Comparison of ENCODE assay signal across 8 mouse cellular contexts in genomic region chr10:81465265-81465645, GRCm38 (mm10). TPM values are rescaled to one million over a fixed set of nuclear protein-coding genes. Genes with fewer than 3 reads are reported as not detected.
DNase-seq lines count a peak whose midpoint lies in the region; ATAC-seq and TF ChIP-seq lines count a peak whose summit lies in the region.

No protein-coding gene starts in this region.

- H3K27me3 ChIP-seq in kidney, embryonic 15.5 days: peaks cover 91% of the 10 kb centered on the region
- H3K27me3 ChIP-seq in kidney, adult 2 months (replicated peaks; ENCODE audit: control insufficient read depth, insufficient read depth, low read length): no peaks in the 10 kb centered on the region
- H3K27me3 ChIP-seq in stomach, embryonic 15.5 days (replicated peaks): peaks cover 78% of the 10 kb centered on the region

- peak; percentile 24 for ATAC-seq in kidney, embryonic 15.5 days (replicated peaks; ENCODE audit: low FRiP score)
- peak; percentile 75 for ATAC-seq in stomach, embryonic 15.5 days (ENCODE audit: insufficient read depth, low FRiP score, low read depth)

- peak overlapping the region; percentile 74 for H3K4me2 ChIP-seq in kidney, embryonic 15.5 days
- H3K4me2 ChIP-seq in stomach, embryonic 15.5 days: peak overlapping the region; percentile 53; the same call in 1 of the 2 replicates

- peaks cover 27% of the 10 kb centered on the region for H3K4me1 ChIP-seq in kidney, embryonic 15.5 days
- H3K4me1 ChIP-seq in kidney, adult 2 months (ENCODE audit: control insufficient read depth, insufficient read depth, low read length): no peaks in the 10 kb centered on the region
- H3K4me1 ChIP-seq in stomach, embryonic 15.5 days: peaks cover 16% of the 10 kb centered on the region; the same call in 1 of the 2 replicates

- no peak for TF ChIP-seq POLR2A in kidney, adult 2 months (IDR thresholded peaks at IDR 0.05; ENCODE audit: low read depth, low read length)

- 8% methylated on average over 5 of the region's 5 CpGs for WGBS in kidney, embryonic 15.5 days
- WGBS in kidney, adult 2 months: 8% methylated on average over 5 of the region's 5 CpGs
- WGBS in stomach, embryonic 15.5 days: 5% methylated on average over 5 of the region's 5 CpGs

- peak overlapping the region; percentile 44; the same call in 1 of the 2 replicates for H3K4me3 ChIP-seq in kidney, embryonic 15.5 days (replicated peaks)
- H3K4me3 ChIP-seq in kidney, adult 2 months (ENCODE audit: insufficient read depth, low read depth, low read length): no peak overlapping the region
- peak overlapping the region; percentile 33; the same call in 1 of the 2 replicates for H3K4me3 ChIP-seq in stomach, embryonic 15.5 days (replicated peaks)

- no peak for DNase-seq in kidney, adult 2 months
- peak; percentile 81 for DNase-seq in 416B (ENCODE audit: low read depth)
- peak; percentile 94 for DNase-seq in WW6 (ENCODE audit: low read depth, low spot score)
- peak; percentile 50 for DNase-seq in liver
- DNase-seq in layer of hippocampus, adult 8-10 months (ENCODE audit: low spot score in 2 of 2): no peak
- DNase-seq in ovary, adult 18-20 months (ENCODE audit: low spot score): no peak

- no peak overlapping the region for H3K27ac ChIP-seq in kidney, embryonic 15.5 days
- no peak overlapping the region for H3K27ac ChIP-seq in kidney, adult 2 months (ENCODE audit: insufficient read depth, low read depth, low read length)
- H3K27ac ChIP-seq in stomach, embryonic 15.5 days: no peak overlapping the region

- H3K9ac ChIP-seq in kidney, embryonic 15.5 days: no peak overlapping the region
- no peak overlapping the region for H3K9ac ChIP-seq in stomach, embryonic 15.5 days

- H3K36me3 ChIP-seq in kidney, embryonic 15.5 days: no peaks in the 10 kb centered on the region
- H3K36me3 ChIP-seq in kidney, adult 2 months (ENCODE audit: control insufficient read depth, insufficient read depth, low read length): no peaks in the 10 kb centered on the region
- no peaks in the 10 kb centered on the region for H3K36me3 ChIP-seq in stomach, embryonic 15.5 days

- no peaks in the 10 kb centered on the region for H3K9me3 ChIP-seq in kidney, embryonic 15.5 days (replicated peaks)
- no peaks in the 10 kb centered on the region for H3K9me3 ChIP-seq in stomach, embryonic 15.5 days

- no peak for TF ChIP-seq CTCF in kidney, adult 2 months (conservative IDR thresholded peaks at IDR 0.05; ENCODE audit: insufficient read depth, insufficient read length, low read depth, low read length)

RNA-seq across cellular contexts. Expression of gene Nfic, which starts 9.8 kb away (rescaled TPM):
- polyA plus RNA-seq in kidney, embryonic 15.5 days (2015; fragmentation: Nextera tagmentation; extraction: Ambion mirVana): 67.9 and 84.5 TPM in 2 replicates
- 64.7 and 82.5 TPM in 2 replicates for polyA plus RNA-seq in kidney, adult 2 months (2012; rRNA removed)
- polyA plus RNA-seq in stomach, embryonic 15.5 days (2015; fragmentation: Nextera tagmentation; extraction: Ambion mirVana): 65.5 and 78.2 TPM in 2 replicates
- 10 to 100 TPM; 52.8 to 61.6 (median 58.7) TPM for total RNA-seq in layer of hippocampus, adult 8-10 months (2022)

RNA-seq across cellular contexts. Expression of gene Celf5, which starts 17.3 kb away (rescaled TPM):
- 0.50 and 0.82 TPM in 2 replicates for polyA plus RNA-seq in kidney, embryonic 15.5 days (2015; fragmentation: Nextera tagmentation; extraction: Ambion mirVana)
- polyA plus RNA-seq in kidney, adult 2 months (2012; rRNA removed): 0.18 and 0.27 TPM in 2 replicates
- polyA plus RNA-seq in stomach, embryonic 15.5 days (2015; fragmentation: Nextera tagmentation; extraction: Ambion mirVana): 1.7 and 1.8 TPM in 2 replicates
- 100 to 1,000 TPM; 230 to 284 (median 256) TPM for total RNA-seq in layer of hippocampus, adult 8-10 months (2022)

RNA-seq across cellular contexts. Expression of gene Ncln, which starts 30.9 kb away (rescaled TPM):
- 85.7 and 93.5 TPM in 2 replicates for polyA plus RNA-seq in kidney, embryonic 15.5 days (2015; fragmentation: Nextera tagmentation; extraction: Ambion mirVana)
- polyA plus RNA-seq in kidney, adult 2 months (2012; rRNA removed): 148 and 190 TPM in 2 replicates
- polyA plus RNA-seq in stomach, embryonic 15.5 days (2015; fragmentation: Nextera tagmentation; extraction: Ambion mirVana): 83.9 and 93.7 TPM in 2 replicates
- 10 to 100 TPM; 74.1 to 88.0 (median 82.8) TPM for total RNA-seq in layer of hippocampus, adult 8-10 months (2022)

RNA-seq across cellular contexts. Expression of gene S1pr4, which starts 34.7 kb away (rescaled TPM):
- polyA plus RNA-seq in kidney, embryonic 15.5 days (2015; fragmentation: Nextera tagmentation; extraction: Ambion mirVana): 1.2 and 1.4 TPM in 2 replicates
- polyA plus RNA-seq in kidney, adult 2 months (2012; rRNA removed): 2.3 and 4.9 TPM in 2 replicates
- polyA plus RNA-seq in stomach, embryonic 15.5 days (2015; fragmentation: Nextera tagmentation; extraction: Ambion mirVana): 1.4 and 1.6 TPM in 2 replicates
- total RNA-seq in layer of hippocampus, adult 8-10 months (2022): under 1 TPM; 0.51 to 0.80 (median 0.58) TPM

RNA-seq across cellular contexts. Expression of gene Gna15, which starts 58.8 kb away (rescaled TPM):
- 0.89 and 1.00 TPM in 2 replicates for polyA plus RNA-seq in kidney, embryonic 15.5 days (2015; fragmentation: Nextera tagmentation; extraction: Ambion mirVana)
- 1.7 and 2.1 TPM in 2 replicates for polyA plus RNA-seq in kidney, adult 2 months (2012; rRNA removed)
- polyA plus RNA-seq in stomach, embryonic 15.5 days (2015; fragmentation: Nextera tagmentation; extraction: Ambion mirVana): 4.4 and 5.8 TPM in 2 replicates
- 1 to 10 TPM; 2.5 to 9.7 (median 5.7) TPM for total RNA-seq in layer of hippocampus, adult 8-10 months (2022)

Comparison
In these comparisons a context has a peak if more than half of its experiments do, and no peak if none do; other contexts are left out.
1. DNase-seq: peak in 416B (single experiment), WW6 (single experiment) and liver (single experiment); none in kidney, adult 2 months (single experiment), layer of hippocampus, adult 8-10 months (0 of 2) and ovary, adult 18-20 months (single experiment).